Mouse (Mus musculus): ENCODE measurements around the gene Irs4. TPM values are rescaled to one million over a fixed set of nuclear protein-coding genes. Genes with fewer than 3 reads are reported as not detected.
A peak's percentile ranks its signal among the peaks of the same experiment; 100 is the strongest.

The Irs4 gene
- 2.7 and 2.9 TPM in 2 replicates for polyA plus RNA-seq (2015; fragmentation: Nextera tagmentation; extraction: Ambion mirVana)

GRCm38 (mm10) chrX:141724937-141725918 lies at the start of gene Irs4:
Irs4 (minus strand) TSS chrX:141725263.
- no peak within 1 kb of the TSS for H3K27ac ChIP-seq
- H3K36me3 ChIP-seq (replicated peaks): no peaks in the 10 kb centered on the region
- peaks cover 53% of the 10 kb centered on the region for H3K27me3 ChIP-seq (replicated peaks)
- H3K9ac ChIP-seq: peak within 1 kb of the TSS; percentile 14; the same call in 1 of the 2 replicates
- WGBS: 29% methylated on average over 47 of the region's 51 CpGs
- peak; percentile 83 for ATAC-seq (replicated peaks)
- peaks cover 14% of the 10 kb centered on the region for H3K4me1 ChIP-seq
- H3K4me2 ChIP-seq: peak within 1 kb of the TSS; percentile 66
- no peaks in the 10 kb centered on the region for H3K9me3 ChIP-seq
- peak within 1 kb of the TSS; percentile 44 for H3K4me3 ChIP-seq

- Histone ChIP-seq H3K4me2 (no peak overlapping the region), H3K27me3 (replicated peaks) (no peaks in the 10 kb centered on the region), H3K27ac (no peak overlapping the region), H3K9me3 (no peaks in the 10 kb centered on the region), H3K36me3 (replicated peaks) (no peaks in the 10 kb centered on the region), H3K9ac (no peak overlapping the region), H3K4me1 (no peaks in the 10 kb centered on the region), H3K4me3 (no peak overlapping the region)
- 54% methylated on average over 2 of the region's 2 CpGs for WGBS
- no peak for ATAC-seq (replicated peaks)
These were observed 25.3 kb upstream of the Irs4 start for GRCm38 (mm10) chrX:141750360-141750759.

GRCm38 (mm10) chrX:141729570-141729969 lies 4.5 kb upstream of the Irs4 start:
- no peak overlapping the region for H3K4me2 ChIP-seq
- H3K4me3 ChIP-seq: no peak overlapping the region
- ATAC-seq (replicated peaks): no peak
- H3K9ac ChIP-seq: no peak overlapping the region
- H3K36me3 ChIP-seq (replicated peaks): no peaks in the 10 kb centered on the region
- H3K27me3 ChIP-seq (replicated peaks): peaks cover 13% of the 10 kb centered on the region
- H3K4me1 ChIP-seq: peaks cover 4% of the 10 kb centered on the region; the same call in 1 of the 2 replicates
- no peaks in the 10 kb centered on the region for H3K9me3 ChIP-seq
- WGBS: 65% methylated on average over 5 of the region's 5 CpGs
- no peak overlapping the region for H3K27ac ChIP-seq

GRCm38 (mm10) chrX:141724391-141724891 lies 622 bp downstream of the Irs4 start:
- Histone ChIP-seq H3K4me3 (peak overlapping the region; percentile 44), H3K36me3 (replicated peaks) (no peaks in the 10 kb centered on the region), H3K4me1 (peaks cover 14% of the 10 kb centered on the region), H3K9ac (peak overlapping the region; percentile 14; the same call in 1 of the 2 replicates), H3K27me3 (replicated peaks) (peaks cover 60% of the 10 kb centered on the region), H3K27ac (no peak overlapping the region), H3K9me3 (no peaks in the 10 kb centered on the region), H3K4me2 (peak overlapping the region; percentile 66)
- WGBS: 27% methylated on average over 52 of the region's 52 CpGs
- ATAC-seq (replicated peaks): peak; percentile 63

- Histone ChIP-seq H3K9ac (peak overlapping the region; percentile 31; the same call in 1 of the 2 replicates), H3K4me3 (peak overlapping the region; percentile 44), H3K4me2 (peak overlapping the region; percentile 66), H3K36me3 (replicated peaks) (no peaks in the 10 kb centered on the region), H3K27ac (no peak overlapping the region), H3K27me3 (replicated peaks) (peaks cover 60% of the 10 kb centered on the region), H3K4me1 (peaks cover 14% of the 10 kb centered on the region), H3K9me3 (no peaks in the 10 kb centered on the region)
- peak; percentile 35; the same call in 1 of the 2 replicates for ATAC-seq (replicated peaks)
- WGBS: 25% methylated on average over 16 of the region's 16 CpGs
These were observed 1.1 kb downstream of the Irs4 start for GRCm38 (mm10) chrX:141723936-141724335.

GRCm38 (mm10) chrX:141721725-141722124 lies 3.3 kb downstream of the Irs4 start:
- peak overlapping the region; percentile 70 for H3K4me2 ChIP-seq
- H3K4me1 ChIP-seq: peaks cover 14% of the 10 kb centered on the region
- no peak overlapping the region for H3K9ac ChIP-seq
- H3K4me3 ChIP-seq: peak overlapping the region; percentile 41
- 19% methylated on average over 32 of the region's 33 CpGs for WGBS
- H3K36me3 ChIP-seq (replicated peaks): no peaks in the 10 kb centered on the region
- no peaks in the 10 kb centered on the region for H3K9me3 ChIP-seq
- peaks cover 59% of the 10 kb centered on the region for H3K27me3 ChIP-seq (replicated peaks)
- H3K27ac ChIP-seq: no peak overlapping the region
- no peak for ATAC-seq (replicated peaks)

Other genes with a start within 250 kb of the Irs4 start
- 7.5 and 9.0 TPM in 2 replicates for gene Col4a5, start 249.9 kb downstream of the Irs4 start, polyA plus RNA-seq (2015; fragmentation: Nextera tagmentation; extraction: Ambion mirVana)
- not detected in 2 replicates for gene Gm15294, start 150.0 kb upstream of the Irs4 start, polyA plus RNA-seq (2015; fragmentation: Nextera tagmentation; extraction: Ambion mirVana)